Mouse (Mus musculus): ENCODE measurements around the gene Rpa2.
"Not testable (repeated sequence)": the region's sequence is repeated elsewhere in the genome, so short reads cannot be mapped to it uniquely, and the experiment has no call there.

Rpa2 gene

GRCm38 (mm10) chr4:132767914-132768876 lies at the start of gene Rpa2:
Rpa2 (plus strand) TSS chr4:132768332.
- in situ Hi-C loops (cut with MboI, MseI), result no loop called here

GRCm38 (mm10) chr4:132728233-132728632 lies 39.9 kb upstream of the Rpa2 start:
- in situ Hi-C loops (cut with MboI, MseI), result no loop called here

- in situ Hi-C loops (cut with MboI, MseI), result no loop called here
These were observed 36.5 kb upstream of the Rpa2 start for GRCm38 (mm10) chr4:132731616-132732015.

GRCm38 (mm10) chr4:132732148-132732684 lies 35.9 kb upstream of the Rpa2 start, which contains the start of gene Xkr8:
Xkr8 (minus strand) TSS chr4:132732546.
- in situ Hi-C loops (cut with MboI, MseI), result no loop called here

- in situ Hi-C loops (cut with MboI, MseI), result no loop called here
These were observed 34.9 kb upstream of the Rpa2 start for GRCm38 (mm10) chr4:132733071-132733770.

- in situ Hi-C loops (cut with MboI, MseI), result no loop called here
These were observed 33.4 kb upstream of the Rpa2 start for GRCm38 (mm10) chr4:132734766-132735165.

GRCm38 (mm10) chr4:132735389-132735788 lies 32.7 kb upstream of the Rpa2 start:
- in situ Hi-C loops (cut with MboI, MseI), result no loop called here

- in situ Hi-C loops (cut with MboI, MseI), result no loop called here
These were observed 32.2 kb upstream of the Rpa2 start for GRCm38 (mm10) chr4:132735894-132736293.

- in situ Hi-C loops (cut with MboI, MseI), result not testable (repeated sequence)
These were observed 31.0 kb upstream of the Rpa2 start for GRCm38 (mm10) chr4:132737154-132737553.

GRCm38 (mm10) chr4:132741491-132741890 lies 26.6 kb upstream of the Rpa2 start:
- in situ Hi-C loops (cut with MboI, MseI), result no loop called here

- in situ Hi-C loops (cut with MboI, MseI), result no loop called here
These were observed 23.9 kb upstream of the Rpa2 start for GRCm38 (mm10) chr4:132743992-132744911.

GRCm38 (mm10) chr4:132746911-132747517 lies 21.1 kb upstream of the Rpa2 start:
- in situ Hi-C loops (cut with MboI, MseI), result no loop called here

- in situ Hi-C loops (cut with MboI, MseI), result no loop called here
These were observed 20.4 kb upstream of the Rpa2 start for GRCm38 (mm10) chr4:132747664-132748259.

GRCm38 (mm10) chr4:132748778-132749177 lies 19.4 kb upstream of the Rpa2 start:
- in situ Hi-C loops (cut with MboI, MseI), result no loop called here

- in situ Hi-C loops (cut with MboI, MseI), result no loop called here
These were observed 18.7 kb upstream of the Rpa2 start for GRCm38 (mm10) chr4:132749258-132749982.

- in situ Hi-C loops (cut with MboI, MseI), result no loop called here
These were observed 15.1 kb upstream of the Rpa2 start for GRCm38 (mm10) chr4:132752992-132753391.

- in situ Hi-C loops (cut with MboI, MseI), result no loop called here
These were observed 11.2 kb upstream of the Rpa2 start, which contains the start of gene Smpdl3b for GRCm38 (mm10) chr4:132756974-132757373. Smpdl3b (minus strand) TSS chr4:132757252.

GRCm38 (mm10) chr4:132757633-132758351 lies 10.3 kb upstream of the Rpa2 start:
- in situ Hi-C loops (cut with MboI, MseI), result no loop called here

- in situ Hi-C loops (cut with MboI, MseI), result no loop called here
These were observed 7.8 kb upstream of the Rpa2 start for GRCm38 (mm10) chr4:132760296-132760695.
